Mouse (Mus musculus): ENCODE data around the gene Fbxw11. TPM values are rescaled to one million over a fixed set of nuclear protein-coding genes. Genes with fewer than 3 reads are reported as not detected.

Gene Fbxw11
- total RNA-seq, 2 experiments from 2014 or later: 8.4 to 14.9 TPM

- no peak for ATAC-seq (replicated peaks; ENCODE audit: low FRiP score, poor library complexity, severe bottlenecking)
These were observed 19.9 kb upstream of the Fbxw11 start for GRCm38 (mm10) chr11:32622479-32623190.

- ATAC-seq (replicated peaks; ENCODE audit: low FRiP score, poor library complexity, severe bottlenecking): no peak
These were observed 19.3 kb upstream of the Fbxw11 start for GRCm38 (mm10) chr11:32623236-32623635.

DNA sequence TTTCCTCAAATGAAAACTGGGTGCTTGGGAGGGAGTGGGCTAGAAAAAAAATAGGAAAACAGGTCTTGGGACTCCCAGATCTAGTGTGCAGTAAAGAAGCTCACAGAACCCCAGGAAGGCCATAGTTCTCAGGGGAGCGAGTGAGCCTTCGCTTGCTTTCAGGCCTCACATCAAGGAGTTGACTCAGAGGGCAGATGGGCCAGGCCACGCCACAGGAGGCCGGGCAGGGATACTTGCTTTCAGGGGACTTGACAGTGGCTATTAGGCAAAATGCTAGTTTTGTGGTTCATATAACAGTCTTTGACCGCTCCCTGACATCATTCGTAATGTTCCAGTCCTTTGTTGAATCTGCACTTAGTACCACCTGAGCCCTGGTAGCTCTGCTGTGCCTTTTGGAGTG is 18.6 kb upstream of the Fbxw11 start:
- ATAC-seq (replicated peaks; ENCODE audit: low FRiP score, poor library complexity, severe bottlenecking): no peak

- no peak for ATAC-seq (replicated peaks; ENCODE audit: low FRiP score, poor library complexity, severe bottlenecking)
These were observed 16.8 kb upstream of the Fbxw11 start for GRCm38 (mm10) chr11:32625677-32626076.

- no peak for ATAC-seq (replicated peaks; ENCODE audit: low FRiP score, poor library complexity, severe bottlenecking)
These were observed 16.4 kb upstream of the Fbxw11 start for GRCm38 (mm10) chr11:32626079-32626478.

DNA sequence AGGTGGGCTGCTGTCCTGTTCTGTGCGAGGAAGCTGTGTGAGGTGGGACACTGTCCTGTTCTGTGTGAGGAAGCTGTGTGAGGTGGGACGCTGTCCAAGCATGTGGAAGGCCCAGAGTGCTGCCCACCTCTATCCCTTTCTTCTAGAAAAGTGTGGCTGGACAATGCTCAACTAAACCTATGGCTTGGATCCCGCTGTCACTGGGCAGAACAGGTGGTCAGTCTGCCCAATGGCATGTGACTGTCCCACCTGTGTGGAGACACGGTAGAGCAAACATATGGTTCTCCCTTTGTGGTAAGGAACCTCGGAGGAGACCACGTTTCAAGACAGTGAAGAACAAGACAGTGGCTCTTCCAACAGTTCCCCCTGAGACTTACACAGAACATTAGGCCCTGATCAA is 14.6 kb upstream of the Fbxw11 start:
- 0 out of 2 replicates have a peak, but pooled peaks have one; percentile 34 for ATAC-seq (replicated peaks; ENCODE audit: low FRiP score, poor library complexity, severe bottlenecking)

DNA sequence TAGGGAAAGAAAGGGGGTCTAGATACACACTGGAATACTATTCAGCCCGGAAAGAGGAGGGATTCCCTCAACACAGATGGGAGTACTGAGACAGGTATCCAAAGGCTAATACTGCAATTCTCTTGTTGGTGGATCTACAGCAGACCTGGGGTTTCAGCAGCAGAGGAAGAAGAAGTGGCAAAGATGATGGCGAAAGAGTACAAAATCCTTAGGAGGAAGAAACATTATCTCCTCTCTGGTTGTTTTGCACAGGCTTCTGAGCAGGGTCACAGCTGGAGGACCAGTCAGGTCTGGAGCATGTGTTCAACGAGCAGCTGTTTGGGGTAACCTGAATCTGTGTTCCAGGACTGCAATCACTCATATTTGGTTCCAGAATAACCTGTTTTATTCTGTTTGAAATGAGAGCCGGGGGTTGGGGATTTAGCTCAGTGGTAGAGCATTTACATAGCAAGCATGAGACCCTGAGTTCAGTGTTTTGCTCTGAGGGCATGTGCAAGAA is 12.8 kb upstream of the Fbxw11 start:
- no peak for ATAC-seq (replicated peaks; ENCODE audit: low FRiP score, poor library complexity, severe bottlenecking)

DNA sequence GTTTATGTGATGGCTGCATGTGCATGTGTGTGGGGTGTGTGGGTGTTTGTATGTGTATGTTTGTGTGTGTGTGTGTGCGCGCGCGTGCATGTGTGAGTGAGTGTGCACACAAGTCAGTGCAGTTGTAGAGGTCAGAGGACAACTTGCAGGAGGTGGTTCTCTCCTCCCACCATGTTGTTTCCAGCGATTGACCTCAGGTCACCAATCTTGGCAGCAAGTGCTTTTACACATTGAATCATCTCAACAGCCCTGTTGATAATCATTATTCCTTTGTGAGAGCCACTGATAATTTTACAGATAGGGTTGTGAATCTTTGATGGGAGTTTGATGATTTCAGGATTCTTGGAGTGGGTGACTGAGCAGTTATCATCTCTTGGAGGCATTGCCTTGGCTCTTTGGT is 9.9 kb upstream of the Fbxw11 start:
- ATAC-seq (replicated peaks; ENCODE audit: low FRiP score, poor library complexity, severe bottlenecking): no peak

- ATAC-seq (replicated peaks; ENCODE audit: low FRiP score, poor library complexity, severe bottlenecking): no peak
These were observed 9.0 kb upstream of the Fbxw11 start for GRCm38 (mm10) chr11:32633542-32633941.

- ATAC-seq (replicated peaks; ENCODE audit: low FRiP score, poor library complexity, severe bottlenecking): no peak; the same call in 1 of the 2 replicates
These were observed 8.4 kb upstream of the Fbxw11 start for GRCm38 (mm10) chr11:32634143-32634542.

DNA sequence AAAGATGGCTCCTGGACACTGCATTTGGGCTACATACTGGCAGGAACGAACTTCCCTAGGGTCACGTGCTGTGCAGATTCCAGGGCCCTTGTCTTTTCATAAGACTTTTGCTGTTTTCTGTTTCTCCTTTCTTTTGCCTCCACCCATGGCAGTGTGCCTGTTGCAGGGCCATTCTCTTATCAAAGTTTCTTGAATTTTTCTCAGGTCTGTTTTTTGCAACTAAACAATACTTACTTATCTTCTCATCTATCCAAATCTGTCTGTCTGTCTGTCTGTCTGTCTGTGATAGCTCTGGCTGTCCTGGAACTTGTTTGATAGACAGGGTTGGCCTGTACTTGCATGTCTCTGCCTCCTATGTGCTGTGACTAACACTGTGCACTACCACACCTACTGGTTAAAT is 7.7 kb upstream of the Fbxw11 start:
- ATAC-seq (replicated peaks; ENCODE audit: low FRiP score, poor library complexity, severe bottlenecking): no peak

DNA sequence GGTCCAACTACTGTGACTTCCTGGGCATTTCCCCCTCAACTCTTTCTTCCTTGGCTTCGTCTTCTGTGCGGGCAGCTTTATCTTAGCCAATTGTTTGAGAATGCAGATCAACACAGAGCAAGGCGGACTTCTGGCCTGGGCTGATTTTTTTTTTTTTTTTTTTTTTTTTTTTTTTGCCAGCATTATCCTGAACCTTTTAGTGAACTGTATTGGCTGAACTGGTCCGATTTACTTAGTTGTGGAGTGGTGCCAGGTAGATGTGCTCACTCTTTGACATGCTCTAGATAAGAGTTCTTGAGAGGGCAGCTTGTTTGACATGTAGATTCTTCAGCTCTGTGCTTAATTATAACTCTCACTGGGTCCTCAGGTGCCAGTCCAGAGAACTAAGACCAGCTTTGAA is 6.2 kb upstream of the Fbxw11 start:
- ATAC-seq (replicated peaks; ENCODE audit: low FRiP score, poor library complexity, severe bottlenecking): no peak

DNA sequence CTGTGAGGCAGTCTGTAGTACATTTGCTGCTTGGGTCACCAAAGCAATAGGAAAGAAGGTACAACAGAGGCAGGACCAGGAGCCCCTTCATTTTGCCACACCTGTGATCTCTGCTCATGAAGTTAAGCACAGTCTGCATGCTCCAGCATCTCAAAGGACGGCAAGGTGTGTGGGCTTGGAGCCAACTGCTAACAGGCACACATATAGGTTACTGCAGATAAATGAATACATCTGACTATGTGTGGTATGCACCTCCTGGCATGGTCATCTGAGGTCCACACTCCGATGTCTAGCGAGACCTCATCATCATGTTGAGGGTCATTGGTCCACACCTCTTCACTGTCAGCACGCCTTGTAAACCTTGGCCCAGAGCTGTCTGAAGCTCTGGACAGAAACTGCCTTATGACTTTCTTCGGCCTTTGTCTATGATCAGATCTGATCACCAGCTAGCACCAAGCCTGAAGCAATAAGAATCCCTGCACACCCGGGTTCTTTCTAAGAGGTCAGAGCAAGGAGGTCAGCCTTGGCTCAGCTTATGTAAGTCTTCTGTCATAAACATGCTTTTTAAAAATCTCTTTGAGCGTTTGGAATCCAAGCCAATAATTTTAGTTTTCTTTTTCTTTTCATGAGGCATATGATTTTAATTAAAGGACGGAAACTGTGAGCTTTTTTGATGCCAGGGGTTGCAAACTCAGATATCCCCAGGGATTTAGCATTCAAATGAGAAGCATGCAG is 3.8 kb upstream of the Fbxw11 start:
- ATAC-seq (replicated peaks; ENCODE audit: low FRiP score, poor library complexity, severe bottlenecking): no peak

DNA sequence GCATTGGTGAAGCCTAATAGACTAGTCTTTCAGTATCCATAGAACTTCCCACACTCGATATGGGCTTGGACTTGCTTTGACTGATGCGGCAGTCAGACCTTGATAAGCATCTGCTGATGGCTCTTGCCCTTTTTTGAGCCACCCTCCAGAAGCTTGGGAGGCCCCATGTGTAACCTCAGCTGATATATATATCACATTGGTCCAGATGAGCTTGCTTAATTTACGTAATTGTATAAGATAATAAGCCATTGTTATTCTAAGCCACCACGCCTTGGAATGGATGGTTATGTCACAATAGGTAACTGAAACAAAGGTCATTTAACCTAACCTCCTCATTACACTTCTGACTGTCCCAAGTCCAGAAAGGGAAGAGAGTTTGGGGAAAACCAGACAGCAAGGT is 1.9 kb upstream of the Fbxw11 start:
- no peak for ATAC-seq (replicated peaks; ENCODE audit: low FRiP score, poor library complexity, severe bottlenecking)

GRCm38 (mm10) chr11:32642899-32643886 is 669 bp downstream of the Fbxw11 start:
- ATAC-seq (replicated peaks; ENCODE audit: low FRiP score, poor library complexity, severe bottlenecking): peak; percentile 15; the same call in 1 of the 2 replicates

DNA sequence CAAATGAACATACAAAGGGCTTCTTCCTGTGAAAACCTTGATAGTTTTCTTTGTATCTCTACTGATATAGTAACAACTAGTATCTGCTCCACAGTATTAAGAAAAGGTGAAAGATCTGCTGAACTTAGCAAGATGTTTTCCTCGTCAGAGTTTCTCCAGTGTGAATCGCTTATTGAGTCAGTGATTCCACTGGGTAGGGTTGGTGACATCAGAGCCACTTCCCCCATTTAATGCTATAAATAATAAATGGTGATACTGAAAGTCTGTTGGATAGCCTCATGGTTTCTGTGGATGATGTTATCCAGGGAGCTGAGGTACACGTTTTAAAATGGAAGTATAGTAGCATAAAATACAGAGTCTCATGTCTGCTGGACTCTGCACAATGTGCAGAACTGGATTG is 1.5 kb downstream of the Fbxw11 start:
- ATAC-seq (replicated peaks; ENCODE audit: low FRiP score, poor library complexity, severe bottlenecking): no peak

GRCm38 (mm10) chr11:32647265-32647664 is 4.7 kb downstream of the Fbxw11 start:
- ATAC-seq (replicated peaks; ENCODE audit: low FRiP score, poor library complexity, severe bottlenecking): no peak

DNA sequence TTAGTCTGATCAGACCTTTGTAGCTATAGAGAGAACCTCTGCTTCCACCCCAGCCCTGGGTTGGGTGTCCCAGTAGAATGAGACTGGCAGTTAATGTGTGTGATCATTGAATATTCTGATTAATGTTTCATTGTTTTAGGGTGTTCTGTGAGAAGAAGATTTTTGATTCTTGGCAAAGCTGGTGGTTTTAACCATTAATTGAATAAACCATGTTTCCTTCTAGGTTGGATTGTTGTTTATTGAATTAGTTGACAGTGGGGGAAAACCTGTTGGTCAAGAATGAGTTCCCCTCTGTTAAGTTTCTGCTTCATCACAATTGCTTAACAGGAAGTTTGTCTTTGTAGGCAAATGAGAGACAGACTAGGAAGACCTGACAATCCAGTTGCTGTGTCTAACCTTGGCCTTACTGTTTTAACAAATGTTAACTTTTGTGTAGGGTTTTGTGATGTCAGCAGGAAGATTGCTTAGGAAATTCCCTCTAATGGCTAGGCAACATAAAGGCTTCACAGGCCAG is 7.8 kb downstream of the Fbxw11 start:
- ATAC-seq (replicated peaks; ENCODE audit: low FRiP score, poor library complexity, severe bottlenecking): no peak

DNA sequence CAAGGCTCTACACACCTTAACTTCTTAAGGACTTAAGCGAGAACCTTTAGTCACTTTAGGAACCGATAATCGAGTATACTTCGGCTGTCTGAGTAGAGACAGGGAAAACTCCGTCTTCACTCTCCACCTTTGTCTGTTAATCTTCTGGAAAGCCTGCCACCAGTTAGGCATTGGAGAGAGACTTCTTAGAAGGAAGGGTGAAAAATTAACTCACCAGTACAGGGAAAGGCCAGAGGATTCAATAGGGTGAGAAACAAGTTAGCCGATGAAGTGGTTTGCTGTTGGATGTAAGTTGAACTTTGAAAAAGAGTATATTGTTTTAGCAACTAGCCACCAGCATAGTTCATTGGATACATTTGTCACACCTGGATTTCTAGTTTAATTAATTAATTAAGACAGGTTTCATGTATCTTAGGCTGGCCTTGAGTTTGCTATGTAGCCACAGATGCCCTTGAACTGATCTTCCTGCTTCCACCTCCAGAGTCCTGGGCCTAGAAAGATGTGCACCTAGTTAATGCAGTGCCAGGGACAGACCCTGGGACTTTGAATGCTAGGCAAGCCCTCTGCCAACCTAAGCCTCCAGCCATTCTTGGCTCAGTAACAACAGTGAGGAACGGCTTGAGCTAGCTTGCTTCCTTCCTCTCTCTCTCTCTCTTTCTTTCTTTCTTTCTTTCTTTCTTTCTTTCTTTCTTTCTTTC is 8.5 kb downstream of the Fbxw11 start:
- ATAC-seq (replicated peaks; ENCODE audit: low FRiP score, poor library complexity, severe bottlenecking): no peak
